Mouse (Mus musculus): Measurements from ENCODE around the gene Ptgis. TPM values are rescaled to one million over a fixed set of nuclear protein-coding genes. Genes with fewer than 3 reads are reported as not detected.
A peak's percentile ranks its signal among the peaks of the same experiment; 100 is the strongest.

The Ptgis gene
- polyA plus RNA-seq, 1 experiment: 78.8 TPM

GRCm38 (mm10) chr2:167224937-167225336, 15.5 kb downstream of the Ptgis start:
- TF ChIP-seq MYOD1 (IDR thresholded peaks at IDR 0.05; ENCODE audit: control insufficient read depth, insufficient read length, low read depth) (no peak), MYOG (IDR thresholded peaks at IDR 0.05; ENCODE audit: control insufficient read depth, extremely low read depth, insufficient read length) (no peak), USF1 (IDR thresholded peaks at IDR 0.05; ENCODE audit: low read depth) (no peak), CEBPB (IDR thresholded peaks at IDR 0.05; ENCODE audit: low read depth) (no peak), FOSL1 (IDR thresholded peaks at IDR 0.05; ENCODE audit: insufficient read depth, low read length, poor library complexity, severe bottlenecking) (no peak), CTCF (IDR thresholded peaks at IDR 0.05; ENCODE audit: control insufficient read depth, insufficient read depth, insufficient read length) (no peak)
- Histone ChIP-seq H3K79me2 (ENCODE audit: control insufficient read depth, insufficient read depth) (no peaks in the 10 kb centered on the region), H3K36me3 (ENCODE audit: control insufficient read depth, insufficient read depth) (no peaks in the 10 kb centered on the region), H3K79me3 (ENCODE audit: low read depth) (no peaks in the 10 kb centered on the region), H3K27me3 (ENCODE audit: control insufficient read depth, insufficient read depth, insufficient read length) (no peaks in the 10 kb centered on the region), H3ac (ENCODE audit: control insufficient read depth, insufficient read length, low read depth) (no peak overlapping the region), H3K4me3 (ENCODE audit: insufficient read depth, poor library complexity, severe bottlenecking) (no peak overlapping the region)

GRCm38 (mm10) chr2:167224194-167224593, 16.2 kb downstream of the Ptgis start:
- no peak overlapping the region for H3ac ChIP-seq (ENCODE audit: control insufficient read depth, insufficient read length, low read depth)
- no peaks in the 10 kb centered on the region for H3K36me3 ChIP-seq (ENCODE audit: control insufficient read depth, insufficient read depth)
- no peaks in the 10 kb centered on the region for H3K27me3 ChIP-seq (ENCODE audit: control insufficient read depth, insufficient read depth, insufficient read length)
- no peaks in the 10 kb centered on the region for H3K79me3 ChIP-seq (ENCODE audit: low read depth)
- no peak overlapping the region for H3K4me3 ChIP-seq (ENCODE audit: insufficient read depth, poor library complexity, severe bottlenecking)
- no peaks in the 10 kb centered on the region for H3K79me2 ChIP-seq (ENCODE audit: control insufficient read depth, insufficient read depth)
- TF ChIP-seq USF1 (IDR thresholded peaks at IDR 0.05; ENCODE audit: low read depth): no peak
- TF ChIP-seq FOSL1 (IDR thresholded peaks at IDR 0.05; ENCODE audit: insufficient read depth, low read length, poor library complexity, severe bottlenecking): no peak
- no peak for TF ChIP-seq MYOD1 (IDR thresholded peaks at IDR 0.05; ENCODE audit: control insufficient read depth, insufficient read length, low read depth)
- TF ChIP-seq MAX (IDR thresholded peaks at IDR 0.05): no peak
- no peak for TF ChIP-seq CEBPB (IDR thresholded peaks at IDR 0.05; ENCODE audit: low read depth)
- no peak for TF ChIP-seq MYOG (IDR thresholded peaks at IDR 0.05; ENCODE audit: control insufficient read depth, extremely low read depth, insufficient read length)
- no peak for TF ChIP-seq CTCF (IDR thresholded peaks at IDR 0.05; ENCODE audit: control insufficient read depth, insufficient read depth, insufficient read length)

DNA sequence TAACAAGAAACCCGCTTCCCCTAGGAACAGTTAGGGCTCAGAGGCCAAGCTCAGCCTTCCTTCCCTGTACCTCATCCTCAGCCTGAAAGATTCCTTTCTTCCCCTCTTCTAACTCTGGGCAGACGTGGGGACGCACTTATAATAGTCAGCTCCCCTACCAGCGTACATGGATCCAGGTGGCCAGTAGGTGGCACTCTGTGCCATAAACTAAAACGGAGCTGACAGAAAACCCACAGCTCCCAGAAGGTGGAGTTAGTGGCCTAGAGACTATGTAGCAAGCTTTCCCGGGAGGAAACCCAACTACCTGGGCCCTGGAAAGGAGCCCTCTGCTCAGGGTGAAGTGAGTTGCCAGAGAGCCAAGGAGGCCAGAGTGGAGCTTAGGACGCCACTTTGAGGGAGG, 18.3 kb downstream of the Ptgis start:
- H3K36me3 ChIP-seq (ENCODE audit: control insufficient read depth, insufficient read depth): no peaks in the 10 kb centered on the region
- TF ChIP-seq MAX (IDR thresholded peaks at IDR 0.05) (no peak), CTCF (IDR thresholded peaks at IDR 0.05; ENCODE audit: control insufficient read depth, insufficient read depth, insufficient read length) (peak; percentile 68)

GRCm38 (mm10) chr2:167221159-167221845, 19.1 kb downstream of the Ptgis start:
- no peaks in the 10 kb centered on the region for H3K27me3 ChIP-seq (ENCODE audit: control insufficient read depth, insufficient read depth, insufficient read length)
- no peak for TF ChIP-seq MYOD1 (IDR thresholded peaks at IDR 0.05; ENCODE audit: control insufficient read depth, insufficient read length, low read depth)
- TF ChIP-seq CTCF (IDR thresholded peaks at IDR 0.05; ENCODE audit: control insufficient read depth, insufficient read depth, insufficient read length): no peak
- TF ChIP-seq MAX (IDR thresholded peaks at IDR 0.05): no peak
- TF ChIP-seq FOSL1 (IDR thresholded peaks at IDR 0.05; ENCODE audit: insufficient read depth, low read length, poor library complexity, severe bottlenecking): no peak
- TF ChIP-seq USF1 (IDR thresholded peaks at IDR 0.05; ENCODE audit: low read depth): no peak
- H3K79me2 ChIP-seq (ENCODE audit: control insufficient read depth, insufficient read depth): no peaks in the 10 kb centered on the region
- no peaks in the 10 kb centered on the region for H3K36me3 ChIP-seq (ENCODE audit: control insufficient read depth, insufficient read depth)
- H3K79me3 ChIP-seq (ENCODE audit: low read depth): no peaks in the 10 kb centered on the region
- no peak overlapping the region for H3ac ChIP-seq (ENCODE audit: control insufficient read depth, insufficient read length, low read depth)
- H3K4me3 ChIP-seq (ENCODE audit: insufficient read depth, poor library complexity, severe bottlenecking): no peak overlapping the region

More for the DNA sequence above, 18.3 kb downstream of the Ptgis start:
- H3K4me3 ChIP-seq (ENCODE audit: insufficient read depth, poor library complexity, severe bottlenecking): no peak overlapping the region
- no peaks in the 10 kb centered on the region for H3K79me3 ChIP-seq (ENCODE audit: low read depth)
- H3K79me2 ChIP-seq (ENCODE audit: control insufficient read depth, insufficient read depth): no peaks in the 10 kb centered on the region
- no peak overlapping the region for H3ac ChIP-seq (ENCODE audit: control insufficient read depth, insufficient read length, low read depth)
- H3K27me3 ChIP-seq (ENCODE audit: control insufficient read depth, insufficient read depth, insufficient read length): no peaks in the 10 kb centered on the region

- Histone ChIP-seq H3K4me3 (ENCODE audit: insufficient read depth, poor library complexity, severe bottlenecking) (no peak overlapping the region), H3K79me2 (ENCODE audit: control insufficient read depth, insufficient read depth) (no peaks in the 10 kb centered on the region), H3K36me3 (ENCODE audit: control insufficient read depth, insufficient read depth) (no peaks in the 10 kb centered on the region), H3K27me3 (ENCODE audit: control insufficient read depth, insufficient read depth, insufficient read length) (no peaks in the 10 kb centered on the region), H3K79me3 (ENCODE audit: low read depth) (no peaks in the 10 kb centered on the region), H3ac (ENCODE audit: control insufficient read depth, insufficient read length, low read depth) (no peak overlapping the region)
- TF ChIP-seq FOSL1 (IDR thresholded peaks at IDR 0.05; ENCODE audit: insufficient read depth, low read length, poor library complexity, severe bottlenecking): no peak
Observed at GRCm38 (mm10) chr2:167220736-167221135, 19.7 kb downstream of the Ptgis start.

GRCm38 (mm10) chr2:167219154-167219775, 21.1 kb downstream of the Ptgis start:
- no peaks in the 10 kb centered on the region for H3K27me3 ChIP-seq (ENCODE audit: control insufficient read depth, insufficient read depth, insufficient read length)
- TF ChIP-seq CTCF (IDR thresholded peaks at IDR 0.05; ENCODE audit: control insufficient read depth, insufficient read depth, insufficient read length): peak; percentile 77
- TF ChIP-seq MAX (IDR thresholded peaks at IDR 0.05): no peak
- H3K4me3 ChIP-seq (ENCODE audit: insufficient read depth, poor library complexity, severe bottlenecking): no peak overlapping the region
- no peaks in the 10 kb centered on the region for H3K36me3 ChIP-seq (ENCODE audit: control insufficient read depth, insufficient read depth)
- H3ac ChIP-seq (ENCODE audit: control insufficient read depth, insufficient read length, low read depth): no peak overlapping the region
- no peaks in the 10 kb centered on the region for H3K79me3 ChIP-seq (ENCODE audit: low read depth)
- no peaks in the 10 kb centered on the region for H3K79me2 ChIP-seq (ENCODE audit: control insufficient read depth, insufficient read depth)
